Mouse (Mus musculus) ovary, adult 18-20 months (tissue): ENCODE data around the gene Zfp706.
A peak's percentile ranks its signal among the peaks of the same experiment; 100 is the strongest.

Experiments used
- DNase-seq: peaks from one replicate; pipeline ENCODE4 v3.0.0; 2022; ENCODE audit warnings: low spot score, mixed read lengths

Gene Zfp706

GRCm38 (mm10) chr15:37007233-37007958 lies at the start of gene Zfp706:
Gene Zfp706 (minus strand): TSS chr15:37007773.
- peak; percentile 99 for DNase-seq

GRCm38 (mm10) chr15:37054582-37054981 lies 47.0 kb upstream of the Zfp706 start:
- no peak for DNase-seq

- DNase-seq = no peak
Measured at GRCm38 (mm10) chr15:37053085-37053762, 45.7 kb upstream of the Zfp706 start.

GRCm38 (mm10) chr15:37047403-37047802 lies 39.8 kb upstream of the Zfp706 start:
- DNase-seq = no peak

GRCm38 (mm10) chr15:37046586-37046985 lies 39.0 kb upstream of the Zfp706 start:
- DNase-seq = no peak

GRCm38 (mm10) chr15:37046131-37046530 lies 38.6 kb upstream of the Zfp706 start:
- no peak for DNase-seq

GRCm38 (mm10) chr15:37045456-37045855 lies 37.9 kb upstream of the Zfp706 start:
- no peak for DNase-seq

- peak; percentile 7 for DNase-seq
Measured at GRCm38 (mm10) chr15:37042559-37042958, 35.0 kb upstream of the Zfp706 start.

- no peak for DNase-seq
Measured at GRCm38 (mm10) chr15:37041214-37041613, 33.6 kb upstream of the Zfp706 start.

GRCm38 (mm10) chr15:37038666-37039065 lies 31.1 kb upstream of the Zfp706 start:
- no peak for DNase-seq

- no peak for DNase-seq
Measured at GRCm38 (mm10) chr15:37037704-37038103, 30.1 kb upstream of the Zfp706 start.

GRCm38 (mm10) chr15:37036481-37037156 lies 29.0 kb upstream of the Zfp706 start:
- no peak for DNase-seq

GRCm38 (mm10) chr15:37034155-37034554 lies 26.6 kb upstream of the Zfp706 start:
- DNase-seq = no peak

GRCm38 (mm10) chr15:37033431-37033830 lies 25.9 kb upstream of the Zfp706 start:
- DNase-seq = no peak

- DNase-seq = no peak
Measured at GRCm38 (mm10) chr15:37031334-37032150, 24.0 kb upstream of the Zfp706 start.

- DNase-seq = no peak
Measured at GRCm38 (mm10) chr15:37030929-37031328, 23.4 kb upstream of the Zfp706 start.

GRCm38 (mm10) chr15:37027956-37028355 lies 20.4 kb upstream of the Zfp706 start:
- no peak for DNase-seq

- DNase-seq = no peak
Measured at GRCm38 (mm10) chr15:37026458-37026857, 18.9 kb upstream of the Zfp706 start.

- no peak for DNase-seq
Measured at GRCm38 (mm10) chr15:37020581-37021245, 13.1 kb upstream of the Zfp706 start.

- DNase-seq = no peak
Measured at GRCm38 (mm10) chr15:37019434-37019833, 11.9 kb upstream of the Zfp706 start.

- no peak for DNase-seq
Measured at GRCm38 (mm10) chr15:37011897-37012296, 4.3 kb upstream of the Zfp706 start.

- no peak for DNase-seq
Measured at GRCm38 (mm10) chr15:37011316-37011715, 3.7 kb upstream of the Zfp706 start.
